Mouse (Mus musculus): Measurements from ENCODE around the gene Ccl24. TPM values are rescaled to one million over a fixed set of nuclear protein-coding genes. Genes with fewer than 3 reads are reported as not detected.

Gene Ccl24
- total and polyA plus RNA-seq, 3 experiments: not detected

DNA sequence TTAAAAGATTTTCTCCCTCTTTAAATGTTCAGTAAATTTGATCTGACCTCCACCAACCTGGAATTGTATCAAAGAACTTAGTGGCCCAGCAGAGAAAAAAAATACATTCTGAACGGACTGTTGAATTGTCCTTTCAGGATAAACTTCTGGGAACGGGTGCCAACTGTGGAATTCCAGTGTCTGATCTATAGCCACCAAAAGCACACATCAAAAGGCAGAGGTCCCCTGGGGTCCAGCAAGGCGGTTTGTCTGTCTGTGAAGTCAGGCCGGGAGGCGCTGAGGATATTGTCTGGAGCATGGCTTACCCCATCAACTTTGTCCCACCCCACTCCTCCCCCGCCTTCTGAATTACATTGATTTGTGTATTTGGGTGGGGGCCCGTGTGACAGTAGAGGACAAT lies 44.9 kb downstream of the Ccl24 start:
- Histone ChIP-seq H3K36me3 (replicated peaks) (no peaks in the 10 kb centered on the region), H3K9me3 (replicated peaks) (no peaks in the 10 kb centered on the region), H3K4me3 (ENCODE audit: low read depth, low read length) (no peak overlapping the region), H3K27me3 (ENCODE audit: insufficient read depth, low read length) (peaks cover 5% of the 10 kb centered on the region; the same call in 1 of the 2 replicates), H3K4me1 (ENCODE audit: insufficient read depth, low read depth, low read length) (no peaks in the 10 kb centered on the region)
- ATAC-seq (ENCODE audit: extremely low read depth, insufficient number of reproducible peaks, low FRiP score, poor library complexity, severe bottlenecking): no peak
- TF ChIP-seq CTCF (IDR thresholded peaks at IDR 0.05; ENCODE audit: low read depth, low read length) (no peak), POLR2AphosphoS5 (IDR thresholded peaks at IDR 0.05; ENCODE audit: insufficient replicate concordance, low read depth, low read length) (no peak), GATA1 (IDR thresholded peaks at IDR 0.05; ENCODE audit: borderline replicate concordance, low read length) (no peak), GATA2 (IDR thresholded peaks at IDR 0.05; ENCODE audit: borderline replicate concordance, low read depth, low read length) (no peak), TAL1 (conservative IDR thresholded peaks at IDR 0.05; ENCODE audit: low read depth, low read length) (no peak)
- DNase-seq (ENCODE audit: low spot score): no peak

DNA sequence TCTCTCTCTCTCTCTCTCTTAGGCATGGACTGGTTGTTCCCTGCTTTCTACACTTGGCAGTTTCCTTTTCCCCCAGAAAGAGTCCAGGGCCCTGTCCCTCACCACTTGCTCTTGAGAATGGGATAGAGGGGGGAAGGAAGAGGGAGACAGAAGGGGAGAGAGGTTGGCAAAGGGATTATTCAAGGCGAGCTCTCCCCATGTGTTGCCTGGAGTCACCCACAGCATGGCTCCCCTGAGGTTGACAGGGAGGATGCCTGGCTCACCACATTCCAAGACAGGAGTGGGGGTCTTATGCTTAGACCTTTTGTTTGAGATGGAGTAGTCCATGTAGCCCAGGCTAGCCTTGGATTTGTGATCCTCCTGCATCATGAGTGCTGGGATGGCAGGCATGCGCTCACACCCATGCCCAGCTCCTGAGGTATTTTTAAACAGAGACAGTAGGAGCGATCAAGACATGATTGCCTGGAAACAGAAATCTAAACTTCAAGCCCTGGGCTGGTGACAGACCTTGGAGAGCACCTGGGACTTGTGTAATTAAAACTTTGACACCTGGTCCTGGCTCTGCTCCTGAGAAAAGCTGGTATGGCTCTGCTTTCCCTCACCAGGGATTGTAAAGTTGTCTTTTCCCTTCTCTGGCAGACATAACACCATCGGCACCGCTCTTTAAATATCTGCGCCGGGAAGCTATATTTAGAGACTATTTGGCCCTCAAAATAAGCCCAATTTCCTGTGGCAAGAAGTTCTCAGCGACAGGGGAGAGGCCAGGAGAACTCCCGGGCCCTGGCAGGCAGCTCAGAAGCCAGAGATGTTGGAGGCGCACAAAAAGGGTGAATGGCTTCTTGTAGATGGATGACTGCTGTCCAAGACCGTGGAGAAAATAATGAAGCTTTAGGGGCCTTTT lies 47.9 kb downstream of the Ccl24 start:
- TF ChIP-seq POLR2AphosphoS5 (IDR thresholded peaks at IDR 0.05; ENCODE audit: insufficient replicate concordance, low read depth, low read length) (no peak), GATA2 (IDR thresholded peaks at IDR 0.05; ENCODE audit: borderline replicate concordance, low read depth, low read length) (no peak), TAL1 (conservative IDR thresholded peaks at IDR 0.05; ENCODE audit: low read depth, low read length) (no peak), CTCF (IDR thresholded peaks at IDR 0.05; ENCODE audit: low read depth, low read length) (no peak), GATA1 (IDR thresholded peaks at IDR 0.05; ENCODE audit: borderline replicate concordance, low read length) (no peak)
- no peaks in the 10 kb centered on the region for H3K9me3 ChIP-seq (replicated peaks)
- no peaks in the 10 kb centered on the region for H3K4me1 ChIP-seq (ENCODE audit: insufficient read depth, low read depth, low read length)
- H3K27me3 ChIP-seq (ENCODE audit: insufficient read depth, low read length): no peaks in the 10 kb centered on the region
- H3K36me3 ChIP-seq (replicated peaks): no peaks in the 10 kb centered on the region
- DNase-seq (ENCODE audit: low spot score) (no peak), ATAC-seq (ENCODE audit: extremely low read depth, insufficient number of reproducible peaks, low FRiP score, poor library complexity, severe bottlenecking) (no peak)
- no peak overlapping the region for H3K4me3 ChIP-seq (ENCODE audit: low read depth, low read length)

DNA sequence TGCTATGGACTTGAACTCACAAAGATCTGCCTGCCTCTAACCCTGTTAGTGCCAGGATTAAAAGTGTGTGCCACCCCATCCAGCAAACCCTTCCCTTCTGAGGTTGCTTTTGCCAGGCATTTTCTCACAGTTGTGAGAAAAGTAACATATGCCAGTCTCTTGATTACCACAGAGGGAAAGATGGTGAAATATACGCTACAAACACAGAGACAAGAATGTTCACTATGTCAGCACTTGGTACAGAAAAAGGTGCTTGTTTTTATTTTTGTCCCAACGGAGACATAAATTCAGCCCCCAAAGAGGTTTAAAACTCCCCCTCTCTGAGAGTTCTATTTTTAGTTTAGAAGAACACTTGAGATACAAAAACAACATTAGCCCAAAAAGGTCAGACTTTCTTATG lies 48.8 kb downstream of the Ccl24 start:
- TF ChIP-seq GATA1 (IDR thresholded peaks at IDR 0.05; ENCODE audit: borderline replicate concordance, low read length) (no peak), GATA2 (IDR thresholded peaks at IDR 0.05; ENCODE audit: borderline replicate concordance, low read depth, low read length) (no peak)
- no peak for ATAC-seq (ENCODE audit: extremely low read depth, insufficient number of reproducible peaks, low FRiP score, poor library complexity, severe bottlenecking)
- Histone ChIP-seq H3K9me3 (replicated peaks) (no peaks in the 10 kb centered on the region), H3K4me1 (ENCODE audit: insufficient read depth, low read depth, low read length) (no peaks in the 10 kb centered on the region), H3K36me3 (replicated peaks) (no peaks in the 10 kb centered on the region), H3K4me3 (ENCODE audit: low read depth, low read length) (no peak overlapping the region), H3K27me3 (ENCODE audit: insufficient read depth, low read length) (no peaks in the 10 kb centered on the region)
- DNase-seq (ENCODE audit: low spot score): no peak

DNA sequence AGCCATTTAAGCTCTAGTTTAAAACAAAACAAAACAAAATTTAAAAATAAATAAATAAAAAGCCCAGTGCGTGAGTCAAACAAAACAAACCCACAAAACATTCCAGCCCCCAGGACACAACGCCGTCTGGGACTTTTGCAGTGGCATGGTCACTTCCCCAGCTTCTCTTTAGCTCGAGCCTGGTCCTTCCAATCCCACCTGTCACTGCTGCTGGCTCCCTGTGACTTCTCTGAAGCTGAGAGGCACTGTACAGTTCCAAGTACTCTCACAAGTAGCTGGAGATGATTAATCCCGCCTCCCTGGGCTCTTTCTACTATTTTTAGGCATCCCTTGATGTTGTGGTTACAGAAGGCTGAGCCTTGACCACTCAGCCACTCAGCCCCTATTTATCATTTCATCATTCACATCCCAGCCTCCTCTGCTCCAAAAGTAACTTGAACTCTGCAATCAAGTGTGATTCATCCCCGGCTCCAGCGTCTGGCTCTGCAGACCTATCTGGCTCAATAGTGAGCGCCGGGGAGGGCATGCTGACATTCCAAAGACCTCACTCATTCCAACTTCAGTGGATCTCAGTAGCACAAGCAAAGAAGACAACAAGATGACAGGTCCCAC lies 50.6 kb downstream of the Ccl24 start:
- TF ChIP-seq TAL1 (conservative IDR thresholded peaks at IDR 0.05; ENCODE audit: low read depth, low read length): no peak
- TF ChIP-seq CTCF (IDR thresholded peaks at IDR 0.05; ENCODE audit: low read depth, low read length): no peak
- TF ChIP-seq GATA1 (IDR thresholded peaks at IDR 0.05; ENCODE audit: borderline replicate concordance, low read length): no peak
- no peak for TF ChIP-seq POLR2AphosphoS5 (IDR thresholded peaks at IDR 0.05; ENCODE audit: insufficient replicate concordance, low read depth, low read length)
- no peak for TF ChIP-seq GATA2 (IDR thresholded peaks at IDR 0.05; ENCODE audit: borderline replicate concordance, low read depth, low read length)
- ATAC-seq (ENCODE audit: extremely low read depth, insufficient number of reproducible peaks, low FRiP score, poor library complexity, severe bottlenecking): no peak
- no peak for DNase-seq (ENCODE audit: low spot score)
- H3K36me3 ChIP-seq (replicated peaks): no peaks in the 10 kb centered on the region
- H3K4me3 ChIP-seq (ENCODE audit: low read depth, low read length): no peak overlapping the region
- no peaks in the 10 kb centered on the region for H3K27me3 ChIP-seq (ENCODE audit: insufficient read depth, low read length)
- no peaks in the 10 kb centered on the region for H3K9me3 ChIP-seq (replicated peaks)
- H3K4me1 ChIP-seq (ENCODE audit: insufficient read depth, low read depth, low read length): no peaks in the 10 kb centered on the region

Other genes with a start within 250 kb of the Ccl24 start
- gene Fkbp6, start 223.0 kb downstream of the Ccl24 start, total RNA-seq (2014; fragmentation: Nextera tagmentation): not detected in 2 replicates
- gene Fkbp6, start 223.0 kb downstream of the Ccl24 start, total RNA-seq (2017): not detected in 2 replicates
- not detected in 2 replicates for gene Fkbp6, start 223.0 kb downstream of the Ccl24 start, polyA plus RNA-seq (2012)
- not detected in 2 replicates for gene Trim50, start 219.8 kb downstream of the Ccl24 start, total RNA-seq (2014; fragmentation: Nextera tagmentation)
- gene Trim50, start 219.8 kb downstream of the Ccl24 start, total RNA-seq (2017): 0.16 TPM in 1 of 2 replicates, not detected in the other
- gene Trim50, start 219.8 kb downstream of the Ccl24 start, polyA plus RNA-seq (2012): not detected in 2 replicates
- gene Nsun5, start 203.1 kb downstream of the Ccl24 start, total RNA-seq (2014; fragmentation: Nextera tagmentation): 21.1 and 26.2 TPM in 2 replicates
- 26.7 and 27.6 TPM in 2 replicates for gene Nsun5, start 203.1 kb downstream of the Ccl24 start, total RNA-seq (2017)
- gene Nsun5, start 203.1 kb downstream of the Ccl24 start, polyA plus RNA-seq (2012): 20.4 and 21.0 TPM in 2 replicates
- gene Pom121, start 178.5 kb downstream of the Ccl24 start, total RNA-seq (2014; fragmentation: Nextera tagmentation): 105 and 123 TPM in 2 replicates
- 4.9 and 5.0 TPM in 2 replicates for gene Pom121, start 178.5 kb downstream of the Ccl24 start, total RNA-seq (2017)
- gene Pom121, start 178.5 kb downstream of the Ccl24 start, polyA plus RNA-seq (2012): 162 and 185 TPM in 2 replicates
- not detected in 2 replicates for gene Hip1, start 27.9 kb downstream of the Ccl24 start, total RNA-seq (2014; fragmentation: Nextera tagmentation)
- gene Hip1, start 27.9 kb downstream of the Ccl24 start, total RNA-seq (2017): 0.17 and 0.38 TPM in 2 replicates
- not detected in 2 replicates for gene Hip1, start 27.9 kb downstream of the Ccl24 start, polyA plus RNA-seq (2012)
- gene Ccl26, start 9.5 kb downstream of the Ccl24 start, total RNA-seq (2014; fragmentation: Nextera tagmentation): not detected in 2 replicates
- not detected in 2 replicates for gene Ccl26, start 9.5 kb downstream of the Ccl24 start, total RNA-seq (2017)
- not detected in 2 replicates for gene Ccl26, start 9.5 kb downstream of the Ccl24 start, polyA plus RNA-seq (2012)
- gene Rhbdd2, start 59.6 kb upstream of the Ccl24 start, total RNA-seq (2014; fragmentation: Nextera tagmentation): 21.1 and 29.4 TPM in 2 replicates
- gene Rhbdd2, start 59.6 kb upstream of the Ccl24 start, total RNA-seq (2017): 6.3 and 6.7 TPM in 2 replicates
- gene Rhbdd2, start 59.6 kb upstream of the Ccl24 start, polyA plus RNA-seq (2012): 9.8 and 15.5 TPM in 2 replicates
- 26.7 and 38.1 TPM in 2 replicates for gene Por, start 97.0 kb upstream of the Ccl24 start, total RNA-seq (2014; fragmentation: Nextera tagmentation)
- gene Por, start 97.0 kb upstream of the Ccl24 start, total RNA-seq (2017): 80.5 and 91.1 TPM in 2 replicates
- gene Por, start 97.0 kb upstream of the Ccl24 start, polyA plus RNA-seq (2012): 90.4 and 112 TPM in 2 replicates
- 8.5 and 17.8 TPM in 2 replicates for gene Tmem120a, start 171.4 kb upstream of the Ccl24 start, total RNA-seq (2014; fragmentation: Nextera tagmentation)
- gene Tmem120a, start 171.4 kb upstream of the Ccl24 start, total RNA-seq (2017): 17.3 and 18.0 TPM in 2 replicates
- 13.3 and 14.2 TPM in 2 replicates for gene Tmem120a, start 171.4 kb upstream of the Ccl24 start, polyA plus RNA-seq (2012)
- gene Styxl1, start 205.3 kb upstream of the Ccl24 start, total RNA-seq (2014; fragmentation: Nextera tagmentation): 0.49 and 0.68 TPM in 2 replicates
- 0.12 TPM in 1 of 2 replicates, not detected in the other for gene Styxl1, start 205.3 kb upstream of the Ccl24 start, total RNA-seq (2017)
- not detected in 2 replicates for gene Styxl1, start 205.3 kb upstream of the Ccl24 start, polyA plus RNA-seq (2012)
- gene Mdh2, start 205.4 kb upstream of the Ccl24 start, total RNA-seq (2014; fragmentation: Nextera tagmentation): 200 and 245 TPM in 2 replicates
- 141 and 153 TPM in 2 replicates for gene Mdh2, start 205.4 kb upstream of the Ccl24 start, total RNA-seq (2017)
- gene Mdh2, start 205.4 kb upstream of the Ccl24 start, polyA plus RNA-seq (2012): 664 and 799 TPM in 2 replicates
- not detected in 2 replicates for gene Srrm3, start 233.8 kb upstream of the Ccl24 start, total RNA-seq (2014; fragmentation: Nextera tagmentation)
- gene Srrm3, start 233.8 kb upstream of the Ccl24 start, total RNA-seq (2017): 0.38 and 0.41 TPM in 2 replicates
- gene Srrm3, start 233.8 kb upstream of the Ccl24 start, polyA plus RNA-seq (2012): not detected in 2 replicates